Mouse (Mus musculus): ENCODE measurements at regions not wholly inside any gene's neighbourhood (a gene's known extent, or its start where the extent isn't known, plus 50 kb on each side); places are given as distances from the start of the nearest gene placed in this dataset.

GRCm38 (mm10) chr1:34738386-34739067 is 104.3 kb downstream of the Fam168b start:
- DNase-seq (ENCODE audit: extremely low read depth, low read depth, low spot score) = no peak

DNA sequence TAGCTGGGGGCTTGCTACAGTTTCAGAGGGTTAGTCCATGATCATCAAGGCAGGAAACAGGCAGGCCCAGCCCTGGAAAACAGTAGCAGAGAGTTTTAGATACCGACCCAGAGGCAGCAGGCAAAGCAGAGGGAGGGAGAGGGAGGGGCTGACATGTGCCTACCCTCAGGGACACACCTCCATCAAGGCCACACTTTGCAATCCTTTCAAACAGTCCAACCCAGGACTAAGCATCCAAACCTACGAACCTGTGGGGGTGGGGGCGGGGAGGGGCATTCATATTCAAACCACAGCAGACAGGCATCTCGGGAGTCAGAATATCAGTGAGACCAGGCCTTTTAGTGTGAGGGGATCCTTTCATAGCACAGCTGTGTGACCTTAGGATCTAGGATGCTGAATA is 103.2 kb downstream of the Fam168b start:
- DNase-seq (ENCODE audit: extremely low read depth, low read depth, low spot score) = no peak

DNA sequence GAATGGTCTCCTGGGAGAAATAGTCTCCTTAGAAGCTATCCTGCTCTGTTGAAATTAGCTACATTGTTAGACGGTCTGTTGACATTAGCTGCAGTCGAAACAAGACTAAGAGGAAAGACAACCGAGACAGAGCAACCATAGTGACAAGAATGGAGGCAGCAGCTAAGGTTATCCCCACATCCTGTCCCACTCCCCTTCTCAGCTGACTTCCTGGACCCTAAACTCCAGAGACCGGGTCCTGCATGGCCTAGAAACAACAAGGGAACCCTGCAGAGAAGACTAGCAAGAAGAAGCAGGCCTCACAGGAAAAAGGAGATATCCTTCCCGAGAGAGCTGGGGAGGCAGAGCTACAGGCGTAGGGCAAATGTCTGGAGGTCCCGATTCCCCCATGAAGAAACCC is 102.0 kb downstream of the Fam168b start:
- DNase-seq (ENCODE audit: extremely low read depth, low read depth, low spot score) = no peak

DNA sequence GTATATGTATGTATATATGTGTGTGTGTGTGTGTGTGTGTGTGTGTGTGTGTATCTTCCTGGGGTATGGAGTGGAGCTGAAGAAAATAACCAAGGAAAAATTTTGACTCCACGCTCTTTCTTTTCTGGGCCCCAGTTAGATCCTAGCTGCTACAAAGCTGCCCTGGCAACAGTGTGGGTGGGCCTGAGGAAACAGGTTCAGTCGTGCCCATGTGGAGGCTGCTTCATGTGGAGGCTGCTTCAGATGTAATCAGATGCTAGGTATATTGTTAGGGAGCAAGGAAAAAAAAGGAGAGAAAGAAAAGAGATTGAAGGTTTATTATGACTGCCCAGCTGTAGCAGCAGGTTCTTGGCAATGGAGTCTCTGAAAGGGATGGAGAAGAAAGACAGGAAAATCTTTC is 100.6 kb downstream of the Fam168b start:
- no peak for DNase-seq (ENCODE audit: extremely low read depth, low read depth, low spot score)

GRCm38 (mm10) chr1:34745881-34746280 is 97.0 kb downstream of the Fam168b start:
- no peak for DNase-seq (ENCODE audit: extremely low read depth, low read depth, low spot score)

DNA sequence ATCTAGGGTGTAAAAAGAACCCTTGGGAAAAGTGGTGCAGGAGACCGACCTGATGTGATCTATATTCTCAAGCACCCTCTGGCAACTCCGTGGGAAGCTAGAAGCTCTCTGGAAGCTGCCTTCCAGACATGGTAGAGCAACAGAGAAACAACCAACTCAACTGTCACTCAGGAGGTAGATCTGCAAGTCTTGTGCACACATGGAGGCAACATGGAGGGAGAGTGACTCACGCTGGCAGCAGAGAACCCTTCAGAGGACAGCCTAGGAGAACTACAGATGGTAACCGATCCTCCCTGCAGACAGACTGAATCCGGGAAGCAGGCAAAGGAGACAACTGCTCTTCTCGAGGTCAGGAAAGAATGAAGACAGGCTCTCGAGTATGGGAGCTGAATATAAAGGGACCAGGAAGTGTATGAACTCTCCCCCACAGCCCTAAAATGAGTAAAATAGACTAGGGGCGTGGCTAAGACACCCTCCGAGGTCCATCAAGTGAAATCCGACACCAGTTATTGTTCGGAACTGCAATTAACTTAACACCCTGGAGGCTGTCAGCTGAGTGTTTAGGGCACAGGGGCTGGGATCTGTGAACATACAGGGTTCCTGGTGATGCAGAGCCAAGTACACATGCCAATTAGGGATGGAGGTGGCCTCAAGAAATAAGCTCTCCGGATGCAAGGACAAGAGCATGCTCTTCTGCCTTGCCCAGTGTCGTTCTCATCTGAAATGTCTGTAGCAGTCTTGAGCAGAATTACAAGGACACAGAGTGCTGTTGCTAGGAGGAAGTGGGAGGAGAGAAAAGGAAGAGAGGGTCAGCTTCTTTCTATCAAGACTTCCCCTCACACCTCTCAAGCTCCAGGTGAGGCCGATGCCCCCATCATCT is 93.5 kb downstream of the Fam168b start:
- DNase-seq (ENCODE audit: extremely low read depth, low read depth, low spot score) = no peak

- DNase-seq (ENCODE audit: extremely low read depth, low read depth, low spot score) = no peak
These were observed 92.5 kb downstream of the Fam168b start for GRCm38 (mm10) chr1:34750061-34751054.

DNA sequence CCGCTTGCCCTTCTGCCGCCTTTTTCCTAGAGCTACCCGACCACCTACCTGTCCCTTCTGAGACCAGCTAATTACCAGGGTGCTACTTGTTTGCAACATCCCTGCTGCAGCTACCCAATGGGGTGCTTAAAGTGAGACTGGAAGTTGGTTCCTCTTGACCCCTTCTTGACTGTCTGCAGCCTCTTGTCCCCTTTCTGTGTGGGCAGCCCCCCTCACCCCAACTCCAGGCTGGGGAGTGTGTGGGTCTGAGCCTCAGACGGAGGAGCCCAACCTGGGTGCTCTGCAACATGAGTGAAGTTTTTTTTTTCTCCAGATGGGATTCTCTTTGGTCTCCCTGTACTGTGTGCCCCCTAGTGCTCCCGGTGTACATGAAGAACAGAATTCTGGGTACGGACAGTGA is 91.7 kb downstream of the Fam168b start:
- no peak for DNase-seq (ENCODE audit: extremely low read depth, low read depth, low spot score)

DNA sequence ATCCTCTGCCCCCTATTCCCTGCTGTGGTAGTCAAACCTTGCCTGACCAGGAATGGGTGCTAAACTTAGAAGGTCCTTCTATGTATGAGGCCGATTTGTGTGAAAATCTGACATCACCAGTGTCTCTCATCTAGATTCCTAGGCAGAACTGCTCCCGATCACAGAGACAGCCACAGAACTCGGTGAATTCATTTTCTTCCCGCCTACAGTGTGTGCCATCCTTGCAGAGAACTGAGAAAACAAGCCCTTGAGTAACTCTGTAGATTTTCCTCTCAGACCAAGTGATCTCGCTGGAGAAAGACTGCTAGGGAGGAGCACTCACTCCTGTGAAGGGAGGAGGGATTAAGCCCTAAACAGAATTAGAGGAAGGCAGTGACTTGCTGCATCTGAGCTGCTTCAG is 89.3 kb downstream of the Fam168b start:
- no peak for DNase-seq (ENCODE audit: extremely low read depth, low read depth, low spot score)

- DNase-seq (ENCODE audit: extremely low read depth, low read depth, low spot score) = no peak
These were observed 82.3 kb downstream of the Fam168b start for GRCm38 (mm10) chr1:34760547-34760946.

GRCm38 (mm10) chr1:34761436-34761835 is 81.4 kb downstream of the Fam168b start:
- DNase-seq (ENCODE audit: extremely low read depth, low read depth, low spot score) = no peak

DNA sequence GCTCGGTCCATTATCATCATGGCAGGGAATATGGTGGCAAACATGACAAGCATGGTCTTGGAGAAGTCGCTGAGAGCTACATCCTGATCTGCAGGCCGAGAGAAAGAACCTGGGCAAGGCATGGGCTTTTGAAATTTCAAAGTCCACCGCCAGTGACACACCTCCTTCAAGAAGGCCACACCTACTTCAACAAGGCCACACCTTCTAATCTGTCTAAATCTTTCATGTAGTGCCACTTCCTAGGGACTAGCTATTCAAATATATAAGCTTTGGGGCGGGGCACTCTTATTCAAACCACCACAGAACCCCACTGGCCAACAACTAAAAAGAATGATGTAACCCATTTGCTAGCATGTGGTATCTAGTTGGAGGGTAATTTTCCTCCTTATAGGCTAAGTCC is 81.0 kb downstream of the Fam168b start:
- no peak for DNase-seq (ENCODE audit: extremely low read depth, low read depth, low spot score)

Data from fat pad, adult 2 months (tissue).